Mouse (Mus musculus): ENCODE measurements around the gene Scyl3.

DNA sequence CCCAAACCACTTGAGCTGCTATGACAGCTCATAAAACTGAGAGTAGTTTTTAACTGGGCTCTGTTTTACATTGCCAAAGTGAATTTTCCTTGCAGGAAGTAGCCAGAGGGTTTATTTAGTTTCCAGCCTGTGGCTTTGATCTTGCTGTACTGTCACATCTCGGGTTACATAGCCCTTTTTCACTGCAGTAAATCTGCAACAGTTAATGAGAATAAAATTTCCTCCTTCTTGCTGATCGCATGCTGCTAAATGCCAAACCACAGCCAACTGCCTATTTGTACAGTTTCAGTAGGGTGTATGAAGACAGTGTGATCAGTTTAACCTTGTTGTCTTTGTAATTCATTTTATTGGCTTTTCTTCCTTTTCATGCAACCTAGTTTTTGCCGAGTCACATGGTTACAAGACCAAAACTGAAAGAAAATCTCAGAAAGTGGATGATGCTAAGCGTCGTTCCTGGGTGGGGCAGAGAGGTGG, 30.6 kb upstream of the Scyl3 start:
- TF ChIP-seq REST (IDR thresholded peaks at IDR 0.05; ENCODE audit: insufficient read depth, insufficient read length) = no peak
- no peak for TF ChIP-seq MAX (IDR thresholded peaks at IDR 0.05; ENCODE audit: low read depth)
- TF ChIP-seq POLR2AphosphoS2 (IDR thresholded peaks at IDR 0.05; ENCODE audit: insufficient read length, low read depth) = no peak
- TF ChIP-seq POLR2A (IDR thresholded peaks at IDR 0.05; ENCODE audit: insufficient read length, low read depth) = no peak

Data from myocyte (in vitro differentiated cells).